Mouse (Mus musculus) heart, embryonic 16.5 days (tissue): ENCODE results near the gene Kdm6a. TPM values are rescaled to one million over a fixed set of nuclear protein-coding genes. Genes with fewer than 3 reads are reported as not detected.

Experiments used
- ATAC-seq: fragments of 200-750 bp; cut with Nextera tagmentation; replicated peaks from 2 replicates; pipeline ENCODE4 v1.8.0; 2017; ENCODE audit warnings: moderate number of reproducible peaks; ENCODE audit not compliant: insufficient read depth, low FRiP score; ENCODE audit errors: extremely low read depth
- H3K27ac ChIP-seq: fragments of 300-500 bp; sonication (generic); 2 replicates; pipeline ENCODE4 v1.5.1; 2014; ENCODE audit warnings: mild to moderate bottlenecking, low read length, control low read depth, moderate library complexity
- H3K27me3 ChIP-seq: fragments of 300-500 bp; sonication (generic); 2 replicates; pipeline ENCODE4 v1.6.1; 2014; ENCODE audit warnings: low read length, mixed read lengths; ENCODE audit not compliant: control insufficient read depth, insufficient read depth
- H3K36me3 ChIP-seq: fragments of 300-500 bp; sonication (generic); 2 replicates; pipeline ENCODE4 v1.6.1; 2014; ENCODE audit not compliant: control insufficient read depth, insufficient read depth
- H3K4me1 ChIP-seq: fragments of 300-500 bp; sonication (generic); 2 replicates; pipeline ENCODE4 v1.6.1; 2014; ENCODE audit warnings: low read length, mixed read lengths; ENCODE audit not compliant: control insufficient read depth, insufficient read depth
- H3K4me2 ChIP-seq: fragments of 300-500 bp; sonication (generic); 2 replicates; pipeline ENCODE4 v1.6.1; 2014; ENCODE audit warnings: low read depth, mild to moderate bottlenecking, control low read depth, low read length
- H3K4me3 ChIP-seq: fragments of 300-500 bp; sonication (generic); 2 replicates; pipeline ENCODE4 v1.5.1; 2014; ENCODE audit warnings: mild to moderate bottlenecking, control low read depth, low read length
- H3K9ac ChIP-seq: fragments of 300-500 bp; sonication (generic); 2 replicates; pipeline ENCODE4 v1.6.1; 2014; ENCODE audit warnings: low read length, control low read depth
- H3K9me3 ChIP-seq: fragments of 300-500 bp; sonication (generic); replicated peaks from 2 replicates; pipeline ENCODE4 v1.6.1; 2016; ENCODE audit warnings: low read length; ENCODE audit not compliant: control insufficient read depth
- WGBS: fragments of 180-500 bp; shearing (Covaris S2); extraction: QIAGEN DNeasy Blood & Tissue Kit; methylation state at CpG from one replicate; pipeline ENCODE4 v1.1.7; 2014; 5-methylcytosine and 5-hydroxymethylcytosine counted together
- polyA plus RNA-seq: library from polyadenylated mRNA; unstranded; fragments of >200 nt; fragmentation: Nextera tagmentation; extraction: Ambion mirVana; gene quantifications from 2 replicates; pipeline ENCODE4 v1.2.1, GENCODE M21; 2015

Kdm6a gene
- polyA plus RNA-seq, 1 experiment from 2014 or later = 16.6 TPM

DNA sequence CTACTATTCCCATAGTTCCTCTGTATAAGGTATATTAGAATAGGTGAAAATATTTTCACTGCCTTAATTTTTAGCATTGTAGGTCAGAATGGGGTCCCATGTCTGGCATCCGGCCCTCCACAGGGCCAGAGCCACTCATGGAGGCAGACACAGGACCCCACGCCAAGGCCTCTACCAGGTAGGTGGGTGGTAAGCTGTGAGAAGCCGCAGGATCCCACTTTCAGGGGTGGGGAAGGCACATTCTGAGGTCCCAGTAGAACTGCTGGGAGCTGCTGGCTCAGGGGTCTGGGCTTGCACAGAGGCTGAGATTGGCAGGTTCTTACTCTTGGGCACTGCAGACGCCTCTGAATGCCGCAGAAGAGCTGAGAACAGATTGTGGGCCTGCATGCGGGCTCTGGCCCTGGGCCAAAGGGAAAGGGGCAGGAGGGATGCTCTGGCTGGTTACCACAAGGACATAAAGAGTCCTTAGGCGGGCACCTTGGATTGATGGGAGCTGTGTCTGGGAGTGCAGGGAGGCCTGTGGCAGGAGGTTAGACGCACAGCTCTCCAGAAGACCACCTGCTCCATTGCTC lies 95.9 kb downstream of the Kdm6a start:
- 84% methylated on average over 8 of the region's 8 CpGs for WGBS
- H3K36me3 ChIP-seq = peaks cover 13% of the 10 kb centered on the region
- no peak overlapping the region for H3K4me2 ChIP-seq
- H3K9me3 ChIP-seq = no peaks in the 10 kb centered on the region
- ATAC-seq = no peak
- no peaks in the 10 kb centered on the region for H3K4me1 ChIP-seq
- H3K27ac ChIP-seq = no peak overlapping the region
- H3K27me3 ChIP-seq = no peaks in the 10 kb centered on the region
- no peak overlapping the region for H3K9ac ChIP-seq
- no peak overlapping the region for H3K4me3 ChIP-seq

DNA sequence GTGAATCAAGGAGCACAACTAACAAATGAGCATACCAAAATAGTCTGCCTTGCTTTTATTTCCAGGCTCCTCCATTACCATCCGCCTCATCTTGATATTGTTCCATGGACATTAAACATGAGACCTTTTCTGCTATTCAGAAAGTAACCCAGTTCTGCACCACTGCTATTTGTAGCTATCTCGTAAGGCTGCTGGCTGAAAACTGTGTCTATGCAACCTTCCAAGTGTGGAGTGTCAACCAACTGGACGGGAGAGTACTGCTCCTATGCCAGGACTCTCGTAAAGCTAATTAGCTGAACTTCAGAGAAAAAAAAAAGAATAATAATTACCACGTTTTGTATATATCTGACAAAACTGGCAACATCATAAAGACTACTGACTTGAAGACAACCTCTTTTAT lies 116.2 kb downstream of the Kdm6a start:
- no peaks in the 10 kb centered on the region for H3K4me1 ChIP-seq
- H3K4me2 ChIP-seq = no peak overlapping the region
- WGBS = 70% methylated on average over 5 of the region's 5 CpGs

DNA sequence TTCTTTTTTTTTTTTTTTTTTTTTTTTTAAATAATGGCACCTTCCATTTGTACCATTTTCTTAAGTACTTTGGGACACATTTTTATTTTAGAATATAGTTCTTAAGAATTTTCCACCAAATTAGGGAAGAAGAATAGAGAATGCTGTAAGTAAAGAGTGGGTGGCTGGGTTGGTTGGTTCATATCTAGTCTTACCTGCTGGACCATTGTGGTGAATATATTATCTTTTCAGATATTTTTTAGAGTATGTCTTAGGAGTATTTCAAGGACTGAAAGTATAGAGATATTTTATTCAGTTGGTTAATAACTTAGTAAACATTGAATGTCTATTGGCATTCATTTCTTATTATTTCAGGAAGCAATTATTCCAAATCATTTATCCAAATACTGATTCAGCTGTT lies 117.8 kb downstream of the Kdm6a start:
- no peak for ATAC-seq
- Histone ChIP-seq H3K9ac (no peak overlapping the region), H3K9me3 (no peaks in the 10 kb centered on the region), H3K36me3 (peaks cover 4% of the 10 kb centered on the region; the same call in 1 of the 2 replicates), H3K4me2 (no peak overlapping the region), H3K4me1 (no peaks in the 10 kb centered on the region), H3K4me3 (no peak overlapping the region), H3K27ac (no peak overlapping the region), H3K27me3 (no peaks in the 10 kb centered on the region)

More for the DNA sequence above, 116.2 kb downstream of the Kdm6a start:
- H3K27ac ChIP-seq = no peak overlapping the region
- H3K9ac ChIP-seq = no peak overlapping the region
- H3K36me3 ChIP-seq = peaks cover 6% of the 10 kb centered on the region
- ATAC-seq = no peak
- no peaks in the 10 kb centered on the region for H3K9me3 ChIP-seq
- no peaks in the 10 kb centered on the region for H3K27me3 ChIP-seq
- no peak overlapping the region for H3K4me3 ChIP-seq

Other genes starting within 250 kb of the Kdm6a start
- not detected in 2 replicates for gene Dusp21, start 16.7 kb upstream of the Kdm6a start, polyA plus RNA-seq